Mouse (Mus musculus) intestine, embryonic 15.5 days (tissue): Measurements from ENCODE around the gene Epb41l2. TPM values are rescaled to one million over a fixed set of nuclear protein-coding genes. Genes with fewer than 3 reads are reported as not detected.

Experiments used
- ATAC-seq: fragments of 200-750 bp; cut with Nextera tagmentation; 2 replicates; pipeline ENCODE4 v1.8.0; 2017; ENCODE audit warnings: moderate TSS enrichment, moderate library complexity
- H3K27ac ChIP-seq: fragments of 300-500 bp; sonication (generic); 2 replicates; pipeline ENCODE4 v1.5.1; 2015; ENCODE audit warnings: mild to moderate bottlenecking, inconsistent platforms
- H3K27me3 ChIP-seq: fragments of 300-500 bp; sonication (generic); replicated peaks from 2 replicates; pipeline ENCODE4 v1.6.1; 2015; ENCODE audit warnings: inconsistent platforms
- H3K36me3 ChIP-seq: fragments of 300-500 bp; sonication (generic); 2 replicates; pipeline ENCODE4 v1.6.1; 2015; ENCODE audit warnings: inconsistent platforms
- H3K4me1 ChIP-seq: fragments of 300-500 bp; sonication (generic); replicated peaks from 2 replicates; pipeline ENCODE4 v1.6.1; 2015; ENCODE audit warnings: inconsistent platforms
- H3K4me2 ChIP-seq: fragments of 300-500 bp; sonication (generic); replicated peaks from 2 replicates; pipeline ENCODE4 v1.6.1; 2015; ENCODE audit warnings: mild to moderate bottlenecking, inconsistent platforms
- H3K4me3 ChIP-seq: fragments of 300-500 bp; sonication (generic); replicated peaks from 2 replicates; pipeline ENCODE4 v1.5.1; 2015; ENCODE audit warnings: inconsistent platforms
- H3K9ac ChIP-seq: fragments of 300-500 bp; sonication (generic); 2 replicates; pipeline ENCODE4 v1.6.1; 2015; ENCODE audit warnings: inconsistent platforms
- H3K9me3 ChIP-seq: fragments of 300-500 bp; sonication (generic); 2 replicates; pipeline ENCODE4 v1.6.1; 2016; ENCODE audit warnings: inconsistent platforms
- WGBS: fragments of 180-500 bp; shearing (Covaris S2); methylation state at CpG from one replicate; pipeline ENCODE4 v1.1.7; 2015; 5-methylcytosine and 5-hydroxymethylcytosine counted together
- polyA plus RNA-seq: library from polyadenylated mRNA; unstranded; fragments of >200 nt; fragmentation: Nextera tagmentation; extraction: Ambion mirVana; gene quantifications from 2 replicates; pipeline ENCODE4 v1.2.1, GENCODE M21; 2015

The Epb41l2 gene
- polyA plus RNA-seq, 1 experiment from 2014 or later = 42.1 TPM

- Histone ChIP-seq H3K4me2 (no peak overlapping the region), H3K27me3 (no peaks in the 10 kb centered on the region), H3K9ac (no peak overlapping the region), H3K4me1 (no peaks in the 10 kb centered on the region), H3K27ac (no peak overlapping the region), H3K9me3 (no peaks in the 10 kb centered on the region), H3K36me3 (no peaks in the 10 kb centered on the region), H3K4me3 (no peak overlapping the region)
- WGBS = 86% methylated on average over 7 of the region's 7 CpGs
- ATAC-seq = no peak
These were observed 33.2 kb downstream of the Epb41l2 start for GRCm38 (mm10) chr10:25392786-25393185.

DNA sequence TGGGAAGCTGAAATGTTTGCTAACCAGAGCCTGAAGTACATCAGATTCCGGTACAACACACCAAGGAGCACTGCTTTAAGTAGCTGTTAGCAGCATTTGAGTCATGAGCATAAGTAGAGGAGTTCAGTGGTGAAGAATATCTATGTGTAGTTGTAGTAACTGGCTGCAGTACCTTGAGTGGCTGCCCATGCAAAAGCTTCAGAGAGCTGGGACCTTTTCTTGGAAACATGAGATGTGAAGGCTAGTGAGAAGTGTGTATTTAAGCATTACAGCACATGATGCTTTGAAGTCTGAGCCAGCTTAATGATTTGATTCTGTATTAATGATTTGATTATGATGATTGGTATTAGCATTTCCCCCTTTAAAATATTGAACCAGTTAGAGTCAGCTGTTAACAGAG is 34.1 kb downstream of the Epb41l2 start:
- H3K9me3 ChIP-seq = no peaks in the 10 kb centered on the region
- H3K27ac ChIP-seq = no peak overlapping the region
- H3K4me3 ChIP-seq = no peak overlapping the region
- no peak for ATAC-seq
- H3K36me3 ChIP-seq = no peaks in the 10 kb centered on the region
- H3K4me2 ChIP-seq = no peak overlapping the region
- 90% methylated on average over 1 of the region's 1 CpGs for WGBS
- no peaks in the 10 kb centered on the region for H3K4me1 ChIP-seq
- H3K9ac ChIP-seq = no peak overlapping the region
- no peaks in the 10 kb centered on the region for H3K27me3 ChIP-seq

DNA sequence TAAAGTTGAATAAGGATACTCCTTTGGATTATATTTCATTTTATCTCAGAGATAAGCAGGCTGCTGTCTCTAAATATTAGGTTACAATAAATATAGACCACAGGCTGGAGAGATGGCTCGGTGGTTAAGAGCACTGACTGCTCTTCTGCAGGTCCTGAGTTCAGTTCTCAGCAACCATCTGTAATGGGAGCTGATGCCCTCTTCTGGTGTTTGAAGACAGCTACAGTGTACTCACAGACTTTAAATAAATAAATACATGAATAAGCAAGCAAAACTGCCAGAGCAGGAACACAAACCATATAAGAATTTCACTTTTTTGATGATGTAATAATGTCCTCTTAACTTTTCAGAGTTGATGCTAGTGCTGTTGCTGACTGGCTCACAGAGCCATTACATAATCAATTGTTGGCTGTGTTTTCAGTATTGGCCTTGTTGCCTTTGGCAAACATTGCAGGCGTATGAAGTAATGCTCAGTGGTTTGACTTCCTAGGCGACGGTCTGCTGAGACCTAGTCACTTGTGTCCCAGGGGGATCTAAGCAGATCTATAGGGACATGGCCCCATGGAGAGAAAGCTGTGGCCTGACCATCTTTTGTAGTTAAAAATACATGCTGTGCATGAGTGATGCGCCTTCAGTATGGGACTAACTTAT is 35.8 kb downstream of the Epb41l2 start:
- Histone ChIP-seq H3K27me3 (no peaks in the 10 kb centered on the region), H3K4me2 (no peak overlapping the region), H3K4me1 (no peaks in the 10 kb centered on the region), H3K9ac (no peak overlapping the region), H3K27ac (no peak overlapping the region), H3K36me3 (no peaks in the 10 kb centered on the region), H3K4me3 (no peak overlapping the region), H3K9me3 (no peaks in the 10 kb centered on the region)
- ATAC-seq = no peak
- WGBS = 81% methylated on average over 5 of the region's 5 CpGs

GRCm38 (mm10) chr10:25396859-25397258 is 37.3 kb downstream of the Epb41l2 start:
- Histone ChIP-seq H3K4me3 (no peak overlapping the region), H3K4me1 (no peaks in the 10 kb centered on the region), H3K4me2 (no peak overlapping the region), H3K9ac (no peak overlapping the region), H3K27ac (no peak overlapping the region), H3K36me3 (no peaks in the 10 kb centered on the region), H3K9me3 (no peaks in the 10 kb centered on the region), H3K27me3 (no peaks in the 10 kb centered on the region)
- WGBS = 80% methylated on average over 3 of the region's 3 CpGs
- ATAC-seq = no peak

DNA sequence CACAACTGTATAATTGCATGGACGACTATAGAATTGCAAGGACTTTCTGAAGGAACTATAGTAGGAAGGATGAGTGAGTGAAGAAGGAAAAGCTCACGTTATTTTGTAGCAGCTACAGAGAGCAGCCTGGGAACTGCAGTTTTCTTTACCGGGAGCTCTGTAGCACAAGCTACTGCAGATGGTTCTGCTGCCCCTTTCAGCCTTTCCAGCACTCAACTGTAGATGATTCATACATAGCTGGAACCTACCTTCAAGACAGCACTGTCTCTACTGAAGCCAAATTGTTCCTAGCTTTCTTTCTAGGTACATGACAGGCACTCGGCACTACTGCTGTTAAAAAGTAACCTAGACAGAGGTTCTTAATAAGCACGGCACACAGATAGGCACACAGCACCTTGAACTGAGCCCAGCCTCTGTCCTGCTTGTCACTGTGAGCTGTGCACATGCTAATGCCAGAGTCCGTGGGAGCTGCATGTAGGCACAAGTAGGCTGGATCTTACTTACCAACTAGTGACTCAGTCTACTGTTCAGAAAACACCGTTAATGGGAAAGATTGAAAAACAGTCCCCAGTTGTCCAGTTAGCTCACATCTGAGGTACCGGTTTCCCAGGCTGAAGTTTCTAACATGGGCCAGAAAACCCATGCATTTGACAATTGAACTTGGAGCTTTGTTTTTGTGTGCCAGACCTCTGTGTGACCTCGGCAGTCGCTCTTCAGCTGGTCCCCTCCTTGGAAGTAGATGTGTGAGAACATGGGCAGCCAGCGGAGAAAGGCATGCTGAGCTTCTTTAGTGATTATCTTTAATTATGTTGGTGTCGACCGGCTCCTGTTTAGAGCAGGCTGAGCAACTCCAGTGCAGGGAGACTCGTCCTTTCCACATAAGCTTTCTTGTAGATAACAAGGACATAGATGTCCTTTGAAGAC is 38.4 kb downstream of the Epb41l2 start:
- H3K4me3 ChIP-seq = no peak overlapping the region
- H3K9me3 ChIP-seq = no peaks in the 10 kb centered on the region
- no peak overlapping the region for H3K27ac ChIP-seq
- H3K4me1 ChIP-seq = no peaks in the 10 kb centered on the region
- 47% methylated on average over 14 of the region's 14 CpGs for WGBS
- no peaks in the 10 kb centered on the region for H3K27me3 ChIP-seq
- no peak overlapping the region for H3K4me2 ChIP-seq
- peak; percentile 62 for ATAC-seq
- no peak overlapping the region for H3K9ac ChIP-seq
- no peaks in the 10 kb centered on the region for H3K36me3 ChIP-seq

GRCm38 (mm10) chr10:25399016-25399415 is 39.4 kb downstream of the Epb41l2 start:
- H3K4me1 ChIP-seq = no peaks in the 10 kb centered on the region
- no peak overlapping the region for H3K4me3 ChIP-seq
- 78% methylated on average over 4 of the region's 4 CpGs for WGBS
- H3K9ac ChIP-seq = no peak overlapping the region
- no peaks in the 10 kb centered on the region for H3K9me3 ChIP-seq
- ATAC-seq = no peak
- no peaks in the 10 kb centered on the region for H3K27me3 ChIP-seq
- H3K36me3 ChIP-seq = no peaks in the 10 kb centered on the region
- no peak overlapping the region for H3K27ac ChIP-seq
- no peak overlapping the region for H3K4me2 ChIP-seq

DNA sequence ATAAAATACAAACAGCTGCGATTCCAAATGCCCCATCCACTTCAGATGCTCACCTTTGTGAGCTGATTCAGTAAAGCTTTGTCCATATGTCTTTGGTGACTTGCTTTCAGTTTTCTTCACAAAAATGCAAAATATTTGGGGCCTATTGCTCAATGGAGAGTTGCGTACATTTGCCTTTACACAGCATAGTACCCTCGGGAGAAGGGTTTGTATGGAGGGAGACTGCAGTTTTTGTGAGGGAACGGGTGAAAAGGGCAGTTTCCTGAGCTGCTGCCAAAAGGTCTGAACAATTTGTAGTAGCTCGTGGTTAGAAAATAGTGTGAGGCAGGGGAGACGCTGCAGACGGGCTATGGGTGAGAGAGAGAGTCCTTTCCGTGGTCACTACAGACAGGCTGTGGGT is 40.5 kb downstream of the Epb41l2 start:
- no peak overlapping the region for H3K27ac ChIP-seq
- no peak overlapping the region for H3K9ac ChIP-seq
- H3K36me3 ChIP-seq = no peaks in the 10 kb centered on the region
- no peak overlapping the region for H3K4me3 ChIP-seq
- no peaks in the 10 kb centered on the region for H3K27me3 ChIP-seq
- H3K4me1 ChIP-seq = no peaks in the 10 kb centered on the region; the same call in 1 of the 2 replicates
- no peak for ATAC-seq
- H3K9me3 ChIP-seq = no peaks in the 10 kb centered on the region
- H3K4me2 ChIP-seq = no peak overlapping the region
- WGBS = 46% methylated on average over 8 of the region's 8 CpGs

DNA sequence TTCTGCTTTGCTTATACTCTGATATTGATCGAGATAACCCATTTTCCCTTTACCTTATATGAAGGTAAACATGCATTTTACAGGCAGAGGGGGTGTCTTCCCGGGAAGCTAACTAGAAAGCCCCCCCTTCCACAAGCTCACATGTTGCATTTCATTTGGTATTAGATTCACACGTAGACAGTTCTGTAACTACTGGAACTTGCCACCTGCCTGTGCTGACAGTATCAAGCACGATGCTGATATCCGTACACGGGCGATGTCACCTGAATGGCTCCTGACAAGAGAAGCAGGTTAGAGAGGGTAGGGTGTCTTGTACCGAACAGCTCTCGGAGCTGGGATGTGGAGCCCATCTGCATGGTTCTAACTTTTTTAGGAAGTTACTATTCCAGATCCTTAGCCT is 41.0 kb downstream of the Epb41l2 start:
- Histone ChIP-seq H3K4me2 (no peak overlapping the region), H3K27me3 (no peaks in the 10 kb centered on the region), H3K27ac (no peak overlapping the region), H3K4me3 (no peak overlapping the region), H3K9ac (no peak overlapping the region), H3K9me3 (no peaks in the 10 kb centered on the region), H3K36me3 (no peaks in the 10 kb centered on the region), H3K4me1 (no peaks in the 10 kb centered on the region; the same call in 1 of the 2 replicates)
- WGBS = 91% methylated on average over 9 of the region's 9 CpGs
- no peak for ATAC-seq

GRCm38 (mm10) chr10:25401356-25401755 is 41.8 kb downstream of the Epb41l2 start:
- Histone ChIP-seq H3K36me3 (no peaks in the 10 kb centered on the region), H3K9me3 (no peaks in the 10 kb centered on the region), H3K4me2 (no peak overlapping the region), H3K9ac (no peak overlapping the region), H3K27ac (no peak overlapping the region), H3K4me1 (no peaks in the 10 kb centered on the region; the same call in 1 of the 2 replicates), H3K27me3 (no peaks in the 10 kb centered on the region), H3K4me3 (no peak overlapping the region)
- WGBS = 74% methylated on average over 2 of the region's 2 CpGs
- no peak for ATAC-seq

DNA sequence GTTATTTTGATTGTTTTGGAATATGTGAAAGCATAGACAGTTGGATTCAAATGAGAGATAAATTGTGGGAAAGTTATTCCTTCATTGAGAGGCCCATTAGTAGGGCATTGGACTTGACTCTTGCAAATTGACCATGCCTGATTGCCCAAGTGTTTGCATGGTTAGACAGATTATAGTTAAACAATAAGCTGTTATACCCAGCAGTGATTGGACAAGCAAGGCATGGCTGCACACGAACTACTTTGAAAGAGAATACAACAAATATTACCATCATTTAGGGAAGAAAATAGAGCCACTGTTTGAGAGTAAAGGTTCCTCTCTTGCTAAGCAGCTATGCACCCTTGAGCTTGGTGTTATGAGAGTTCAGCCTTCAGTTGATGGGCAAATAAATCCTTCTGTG is 43.3 kb downstream of the Epb41l2 start:
- H3K4me2 ChIP-seq = no peak overlapping the region
- WGBS = 73% methylated on average over 1 of the region's 1 CpGs
- no peak overlapping the region for H3K9ac ChIP-seq
- H3K9me3 ChIP-seq = no peaks in the 10 kb centered on the region
- no peak overlapping the region for H3K4me3 ChIP-seq
- H3K27ac ChIP-seq = no peak overlapping the region
- no peaks in the 10 kb centered on the region for H3K36me3 ChIP-seq
- H3K27me3 ChIP-seq = no peaks in the 10 kb centered on the region
- H3K4me1 ChIP-seq = no peaks in the 10 kb centered on the region; the same call in 1 of the 2 replicates
- ATAC-seq = no peak

DNA sequence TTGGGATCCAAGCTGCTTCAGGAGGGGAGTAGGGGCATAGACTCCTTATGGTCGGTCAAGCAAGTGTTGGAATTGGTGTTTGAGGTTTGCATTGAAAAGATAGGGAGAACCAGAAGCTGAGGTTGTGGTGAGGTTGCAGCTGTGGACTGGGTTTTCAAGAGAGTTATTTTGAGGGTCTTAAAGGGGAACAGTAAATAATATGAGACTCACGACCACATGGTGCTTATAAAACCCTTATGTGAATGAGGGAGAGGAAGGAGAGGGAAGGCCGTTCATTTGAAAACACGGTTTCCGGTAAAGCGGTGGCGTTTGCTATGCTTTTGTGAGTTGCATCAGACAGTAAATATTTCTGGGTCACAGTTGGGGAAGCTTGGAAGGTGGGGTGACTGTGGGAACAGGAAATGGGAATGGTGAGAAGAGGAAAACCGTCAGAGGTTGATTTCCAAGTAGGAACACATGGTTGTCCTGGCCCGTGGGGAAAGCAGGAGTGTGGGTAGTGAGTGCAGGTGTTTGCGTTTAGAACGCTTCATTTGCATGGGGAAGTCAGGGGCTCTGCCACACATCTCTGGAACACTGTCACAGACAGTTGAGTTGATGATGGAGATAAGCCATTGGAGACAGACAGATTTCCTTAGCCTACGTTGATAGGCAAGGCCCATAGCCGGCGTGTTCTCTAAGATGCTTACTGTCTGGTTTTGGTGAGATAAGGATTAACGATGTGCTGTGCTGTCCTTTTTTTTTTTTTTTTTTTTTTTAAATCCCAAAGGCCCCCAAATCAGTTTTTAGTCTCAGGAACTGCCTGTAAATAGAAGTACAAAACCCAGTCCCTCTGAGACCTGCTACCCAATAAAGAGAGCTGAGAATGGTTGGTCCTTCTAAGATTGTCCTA is 44.5 kb downstream of the Epb41l2 start:
- Histone ChIP-seq H3K27me3 (no peaks in the 10 kb centered on the region), H3K9ac (no peak overlapping the region), H3K4me1 (no peaks in the 10 kb centered on the region; the same call in 1 of the 2 replicates), H3K4me3 (no peak overlapping the region), H3K4me2 (no peak overlapping the region), H3K27ac (no peak overlapping the region), H3K9me3 (no peaks in the 10 kb centered on the region), H3K36me3 (no peaks in the 10 kb centered on the region)
- 69% methylated on average over 15 of the region's 15 CpGs for WGBS
- ATAC-seq = no peak

- no peak for ATAC-seq
- Histone ChIP-seq H3K27me3 (no peaks in the 10 kb centered on the region), H3K4me3 (no peak overlapping the region), H3K4me1 (no peaks in the 10 kb centered on the region; the same call in 1 of the 2 replicates), H3K4me2 (no peak overlapping the region), H3K9me3 (no peaks in the 10 kb centered on the region), H3K27ac (no peak overlapping the region), H3K36me3 (no peaks in the 10 kb centered on the region), H3K9ac (no peak overlapping the region)
- 68% methylated on average over 6 of the region's 6 CpGs for WGBS
These were observed 45.1 kb downstream of the Epb41l2 start for GRCm38 (mm10) chr10:25404702-25405098.
